Mouse (Mus musculus) heart, embryonic 16.5 days (tissue): Measurements from ENCODE around the gene Chd6. TPM values are rescaled to one million over a fixed set of nuclear protein-coding genes. Genes with fewer than 3 reads are reported as not detected.
"Not testable (repeated sequence)": the region's sequence is repeated elsewhere in the genome, so short reads cannot be mapped to it uniquely, and the experiment has no call there.

Source experiments
- ATAC-seq: fragments of 200-750 bp; cut with Nextera tagmentation; replicated peaks from 2 replicates; pipeline ENCODE4 v1.8.0; 2017; ENCODE audit warnings: moderate number of reproducible peaks; ENCODE audit not compliant: insufficient read depth, low FRiP score; ENCODE audit errors: extremely low read depth
- H3K27ac ChIP-seq: fragments of 300-500 bp; sonication (generic); 2 replicates; pipeline ENCODE4 v1.5.1; 2014; ENCODE audit warnings: mild to moderate bottlenecking, low read length, control low read depth, moderate library complexity
- H3K27me3 ChIP-seq: fragments of 300-500 bp; sonication (generic); 2 replicates; pipeline ENCODE4 v1.6.1; 2014; ENCODE audit warnings: low read length, mixed read lengths; ENCODE audit not compliant: control insufficient read depth, insufficient read depth
- H3K36me3 ChIP-seq: fragments of 300-500 bp; sonication (generic); 2 replicates; pipeline ENCODE4 v1.6.1; 2014; ENCODE audit not compliant: control insufficient read depth, insufficient read depth
- H3K4me1 ChIP-seq: fragments of 300-500 bp; sonication (generic); 2 replicates; pipeline ENCODE4 v1.6.1; 2014; ENCODE audit warnings: low read length, mixed read lengths; ENCODE audit not compliant: control insufficient read depth, insufficient read depth
- H3K4me2 ChIP-seq: fragments of 300-500 bp; sonication (generic); 2 replicates; pipeline ENCODE4 v1.6.1; 2014; ENCODE audit warnings: low read depth, mild to moderate bottlenecking, control low read depth, low read length
- H3K4me3 ChIP-seq: fragments of 300-500 bp; sonication (generic); 2 replicates; pipeline ENCODE4 v1.5.1; 2014; ENCODE audit warnings: mild to moderate bottlenecking, control low read depth, low read length
- H3K9ac ChIP-seq: fragments of 300-500 bp; sonication (generic); 2 replicates; pipeline ENCODE4 v1.6.1; 2014; ENCODE audit warnings: low read length, control low read depth
- H3K9me3 ChIP-seq: fragments of 300-500 bp; sonication (generic); replicated peaks from 2 replicates; pipeline ENCODE4 v1.6.1; 2016; ENCODE audit warnings: low read length; ENCODE audit not compliant: control insufficient read depth
- WGBS: fragments of 180-500 bp; shearing (Covaris S2); extraction: QIAGEN DNeasy Blood & Tissue Kit; methylation state at CpG from one replicate; pipeline ENCODE4 v1.1.7; 2014; 5-methylcytosine and 5-hydroxymethylcytosine counted together
- polyA plus RNA-seq: library from polyadenylated mRNA; unstranded; fragments of >200 nt; fragmentation: Nextera tagmentation; extraction: Ambion mirVana; gene quantifications from 2 replicates; pipeline ENCODE4 v1.2.1, GENCODE M21; 2015

Gene Chd6
- polyA plus RNA-seq, 1 experiment from 2014 or later, result 18.8 TPM

- H3K4me2 ChIP-seq, H3K9me3 ChIP-seq, ATAC-seq, H3K27me3 ChIP-seq, H3K27ac ChIP-seq, H3K4me3 ChIP-seq, H3K9ac ChIP-seq: not testable (repeated sequence)
- Histone ChIP-seq H3K4me1 (peaks cover 17% of the 10 kb centered on the region), H3K36me3 (peaks cover 40% of the 10 kb centered on the region)
These were observed 151.6 kb downstream of the Chd6 start for GRCm38 (mm10) chr2:160957307-160957706.

- Histone ChIP-seq H3K36me3 (peaks cover 33% of the 10 kb centered on the region), H3K27me3 (no peaks in the 10 kb centered on the region), H3K9ac (no peak overlapping the region), H3K4me3 (no peak overlapping the region), H3K4me2 (no peak overlapping the region), H3K4me1 (peaks cover 17% of the 10 kb centered on the region), H3K9me3 (no peaks in the 10 kb centered on the region), H3K27ac (peak overlapping the region; percentile 11)
- 62% methylated on average over 7 of the region's 7 CpGs for WGBS
- no peak for ATAC-seq
These were observed 153.5 kb downstream of the Chd6 start for GRCm38 (mm10) chr2:160955331-160955730.

GRCm38 (mm10) chr2:160954541-160954940 is 154.3 kb downstream of the Chd6 start:
- Histone ChIP-seq H3K27ac (no peak overlapping the region), H3K9me3 (no peaks in the 10 kb centered on the region), H3K4me1 (peaks cover 17% of the 10 kb centered on the region), H3K36me3 (peaks cover 35% of the 10 kb centered on the region), H3K9ac (no peak overlapping the region), H3K27me3 (no peaks in the 10 kb centered on the region), H3K4me2 (no peak overlapping the region), H3K4me3 (no peak overlapping the region)
- WGBS, result 85% methylated on average over 3 of the region's 3 CpGs
- no peak for ATAC-seq

GRCm38 (mm10) chr2:160953131-160953873 is 155.6 kb downstream of the Chd6 start:
- Histone ChIP-seq H3K4me1 (peaks cover 17% of the 10 kb centered on the region), H3K4me3 (no peak overlapping the region), H3K36me3 (peaks cover 33% of the 10 kb centered on the region), H3K27ac (peak overlapping the region; percentile 2; the same call in 1 of the 2 replicates), H3K9ac (no peak overlapping the region), H3K9me3 (no peaks in the 10 kb centered on the region), H3K4me2 (no peak overlapping the region), H3K27me3 (no peaks in the 10 kb centered on the region)
- 63% methylated on average over 7 of the region's 7 CpGs for WGBS
- ATAC-seq, result peak; percentile 53

GRCm38 (mm10) chr2:160951595-160951994 is 157.3 kb downstream of the Chd6 start:
- Histone ChIP-seq H3K9ac (no peak overlapping the region), H3K4me2 (no peak overlapping the region), H3K4me1 (peaks cover 17% of the 10 kb centered on the region), H3K27ac (no peak overlapping the region), H3K36me3 (peaks cover 29% of the 10 kb centered on the region), H3K9me3 (no peaks in the 10 kb centered on the region), H3K27me3 (no peaks in the 10 kb centered on the region), H3K4me3 (no peak overlapping the region)
- ATAC-seq, result no peak
- WGBS, result 61% methylated on average over 4 of the region's 4 CpGs

- Histone ChIP-seq H3K4me1 (peaks cover 17% of the 10 kb centered on the region), H3K9me3 (no peaks in the 10 kb centered on the region), H3K36me3 (no peaks in the 10 kb centered on the region), H3K27ac (no peak overlapping the region), H3K4me3 (no peak overlapping the region), H3K4me2 (no peak overlapping the region), H3K9ac (no peak overlapping the region), H3K27me3 (no peaks in the 10 kb centered on the region)
- no peak for ATAC-seq
- 61% methylated on average over 3 of the region's 3 CpGs for WGBS
These were observed 166.4 kb downstream of the Chd6 start for GRCm38 (mm10) chr2:160942443-160942842.

GRCm38 (mm10) chr2:160940930-160941709 is 167.8 kb downstream of the Chd6 start:
- Histone ChIP-seq H3K27me3 (no peaks in the 10 kb centered on the region), H3K4me1 (peaks cover 17% of the 10 kb centered on the region), H3K4me2 (peak overlapping the region; percentile 14; the same call in 1 of the 2 replicates), H3K9ac (no peak overlapping the region), H3K9me3 (no peaks in the 10 kb centered on the region), H3K36me3 (no peaks in the 10 kb centered on the region), H3K27ac (peak overlapping the region; percentile 30), H3K4me3 (no peak overlapping the region)
- WGBS, result 27% methylated on average over 17 of the region's 17 CpGs
- ATAC-seq, result peak; percentile 71

- WGBS, result 79% methylated on average over 4 of the region's 4 CpGs
- Histone ChIP-seq H3K27me3 (no peaks in the 10 kb centered on the region), H3K4me3 (no peak overlapping the region), H3K36me3 (no peaks in the 10 kb centered on the region), H3K4me2 (no peak overlapping the region), H3K9me3 (no peaks in the 10 kb centered on the region), H3K4me1 (no peaks in the 10 kb centered on the region), H3K27ac (no peak overlapping the region), H3K9ac (no peak overlapping the region)
- no peak for ATAC-seq
These were observed 174.4 kb downstream of the Chd6 start for GRCm38 (mm10) chr2:160934451-160934850.

GRCm38 (mm10) chr2:160933890-160934289 is 175.0 kb downstream of the Chd6 start:
- no peak overlapping the region for H3K4me3 ChIP-seq
- H3K27me3 ChIP-seq, result no peaks in the 10 kb centered on the region
- H3K9ac ChIP-seq, result no peak overlapping the region
- no peak overlapping the region for H3K27ac ChIP-seq
- H3K4me2 ChIP-seq, result no peak overlapping the region
- no peak for ATAC-seq
- H3K36me3 ChIP-seq, result no peaks in the 10 kb centered on the region
- no peaks in the 10 kb centered on the region for H3K9me3 ChIP-seq
- H3K4me1 ChIP-seq, result no peaks in the 10 kb centered on the region
- WGBS, result 62% methylated on average over 5 of the region's 5 CpGs
